Mouse (Mus musculus): Measurements from ENCODE around the gene 1700012B07Rik. TPM values are rescaled to one million over a fixed set of nuclear protein-coding genes. Genes with fewer than 3 reads are reported as not detected.

Gene 1700012B07Rik
- total and polyA plus RNA-seq, 3 experiments, result 0.11 TPM; not detected in 2

DNA sequence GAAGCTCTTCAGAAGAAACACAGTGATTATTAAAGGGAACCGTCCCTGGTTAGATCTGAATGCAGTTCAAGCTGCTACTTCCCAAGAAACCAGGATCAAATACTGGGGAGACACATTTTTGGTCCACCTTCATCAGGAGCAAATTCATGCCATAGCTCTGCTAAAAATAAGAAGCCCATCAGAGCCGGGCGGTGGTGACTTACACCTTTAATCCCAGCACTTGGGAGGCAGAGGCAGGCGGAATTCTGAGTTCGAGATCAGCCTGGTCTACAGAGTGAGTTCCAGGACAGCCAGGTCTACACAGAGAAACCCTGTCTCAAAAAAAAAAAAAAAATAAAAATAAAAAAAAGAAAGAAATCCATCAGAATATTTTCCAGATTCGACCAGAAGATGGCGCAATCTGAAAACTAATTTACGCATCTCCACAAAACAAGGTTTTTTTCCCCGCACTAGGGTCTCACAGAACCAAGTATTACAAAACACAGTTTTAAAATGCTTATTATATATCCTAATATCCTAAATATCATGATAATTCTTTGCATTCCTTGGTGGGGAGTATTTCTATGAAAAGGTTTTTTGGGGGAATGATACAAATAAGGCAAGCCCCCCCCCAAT lies 45.4 kb upstream of the 1700012B07Rik start:
- Histone ChIP-seq H3K4me1 (ENCODE audit: insufficient read depth, low read depth, low read length) (no peaks in the 10 kb centered on the region), H3K9me3 (replicated peaks) (peaks cover 52% of the 10 kb centered on the region), H3K27me3 (ENCODE audit: insufficient read depth, low read length) (no peaks in the 10 kb centered on the region), H3K4me3 (ENCODE audit: low read depth, low read length) (no peak overlapping the region), H3K36me3 (replicated peaks) (no peaks in the 10 kb centered on the region)
- no peak for ATAC-seq (ENCODE audit: extremely low read depth, insufficient number of reproducible peaks, low FRiP score, poor library complexity, severe bottlenecking)
- TF ChIP-seq CTCF (IDR thresholded peaks at IDR 0.05; ENCODE audit: low read depth, low read length) (no peak), GATA1 (IDR thresholded peaks at IDR 0.05; ENCODE audit: borderline replicate concordance, low read length) (no peak), TAL1 (conservative IDR thresholded peaks at IDR 0.05; ENCODE audit: low read depth, low read length) (no peak), POLR2AphosphoS5 (IDR thresholded peaks at IDR 0.05; ENCODE audit: insufficient replicate concordance, low read depth, low read length) (no peak), GATA2 (IDR thresholded peaks at IDR 0.05; ENCODE audit: borderline replicate concordance, low read depth, low read length) (no peak)
- DNase-seq (ENCODE audit: low spot score), result no peak

DNA sequence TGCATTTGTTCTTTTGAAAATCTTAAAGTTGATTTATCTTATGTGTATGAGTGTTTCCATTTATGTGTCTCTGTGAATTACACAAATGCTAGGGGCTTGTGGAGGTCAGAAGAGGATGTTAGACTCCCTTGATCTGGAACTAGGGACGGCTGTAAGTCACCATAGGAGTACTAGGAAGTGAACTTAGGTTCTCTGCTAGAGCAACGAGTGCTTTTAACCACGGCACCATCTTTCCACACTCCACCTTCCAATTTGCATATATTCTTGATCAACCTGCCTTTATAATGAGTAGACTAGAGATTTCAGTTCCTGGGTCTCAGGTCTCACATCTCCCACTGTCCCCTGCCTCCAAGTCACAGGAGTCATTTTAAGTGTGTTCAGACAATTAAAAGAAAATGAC lies 44.8 kb upstream of the 1700012B07Rik start:
- DNase-seq (ENCODE audit: low spot score), result no peak
- no peaks in the 10 kb centered on the region for H3K36me3 ChIP-seq (replicated peaks)

DNA sequence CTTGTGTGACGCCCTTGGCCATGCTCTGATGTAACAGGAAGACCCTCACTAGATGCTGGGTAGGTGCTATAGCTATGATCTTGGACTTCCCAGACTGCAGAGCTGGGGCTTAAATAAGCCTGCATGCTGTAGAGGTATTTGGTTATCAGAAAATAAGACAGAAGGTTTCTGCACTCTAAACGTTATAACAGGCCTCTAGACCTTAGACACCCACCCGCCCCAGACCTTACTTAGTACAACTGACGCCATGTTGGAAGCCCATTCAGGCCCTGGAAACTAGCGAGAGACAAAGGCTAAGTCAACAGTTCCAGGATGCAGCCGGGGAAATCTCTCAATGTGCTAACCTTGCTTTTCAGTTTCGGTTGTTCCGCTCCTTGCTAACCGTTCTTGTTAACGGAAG lies 44.2 kb upstream of the 1700012B07Rik start:
- ATAC-seq (ENCODE audit: extremely low read depth, insufficient number of reproducible peaks, low FRiP score, poor library complexity, severe bottlenecking) (no peak), DNase-seq (ENCODE audit: low spot score) (no peak)
- H3K9me3 ChIP-seq (replicated peaks), result peaks cover 44% of the 10 kb centered on the region

More for the DNA sequence above, 44.8 kb upstream of the 1700012B07Rik start:
- no peak overlapping the region for H3K4me3 ChIP-seq (ENCODE audit: low read depth, low read length)
- no peak for TF ChIP-seq TAL1 (conservative IDR thresholded peaks at IDR 0.05; ENCODE audit: low read depth, low read length)
- no peak for TF ChIP-seq GATA2 (IDR thresholded peaks at IDR 0.05; ENCODE audit: borderline replicate concordance, low read depth, low read length)
- TF ChIP-seq CTCF (IDR thresholded peaks at IDR 0.05; ENCODE audit: low read depth, low read length), result no peak
- TF ChIP-seq POLR2AphosphoS5 (IDR thresholded peaks at IDR 0.05; ENCODE audit: insufficient replicate concordance, low read depth, low read length), result no peak
- TF ChIP-seq GATA1 (IDR thresholded peaks at IDR 0.05; ENCODE audit: borderline replicate concordance, low read length), result no peak
- H3K27me3 ChIP-seq (ENCODE audit: insufficient read depth, low read length), result no peaks in the 10 kb centered on the region
- no peaks in the 10 kb centered on the region for H3K4me1 ChIP-seq (ENCODE audit: insufficient read depth, low read depth, low read length)
- H3K9me3 ChIP-seq (replicated peaks), result peaks cover 46% of the 10 kb centered on the region
- no peak for ATAC-seq (ENCODE audit: extremely low read depth, insufficient number of reproducible peaks, low FRiP score, poor library complexity, severe bottlenecking)

DNA sequence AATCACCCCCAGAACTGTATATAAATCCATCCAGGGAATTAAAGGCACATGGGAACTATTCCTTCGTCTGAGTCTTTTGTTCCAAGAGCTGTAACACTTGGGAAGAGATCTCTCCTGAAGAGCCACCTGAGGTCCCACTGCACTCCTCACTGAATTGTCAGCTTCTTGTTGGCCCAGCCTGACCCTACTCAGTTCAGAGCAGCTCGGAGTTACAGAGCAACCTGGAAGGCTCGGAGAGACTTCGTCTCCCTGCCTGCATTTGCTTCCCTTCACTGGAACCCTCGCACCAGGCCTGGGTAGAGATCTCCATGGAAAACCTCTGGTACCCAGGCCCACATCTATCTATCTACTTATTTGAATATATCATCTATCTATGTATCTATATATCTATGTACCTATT lies 40.0 kb upstream of the 1700012B07Rik start:
- Histone ChIP-seq H3K4me3 (ENCODE audit: low read depth, low read length) (no peak overlapping the region), H3K27me3 (ENCODE audit: insufficient read depth, low read length) (no peaks in the 10 kb centered on the region), H3K9me3 (replicated peaks) (peaks cover 47% of the 10 kb centered on the region), H3K36me3 (replicated peaks) (no peaks in the 10 kb centered on the region), H3K4me1 (ENCODE audit: insufficient read depth, low read depth, low read length) (no peaks in the 10 kb centered on the region)
- no peak for ATAC-seq (ENCODE audit: extremely low read depth, insufficient number of reproducible peaks, low FRiP score, poor library complexity, severe bottlenecking)
- DNase-seq (ENCODE audit: low spot score), result no peak
- TF ChIP-seq CTCF (IDR thresholded peaks at IDR 0.05; ENCODE audit: low read depth, low read length) (no peak), TAL1 (conservative IDR thresholded peaks at IDR 0.05; ENCODE audit: low read depth, low read length) (no peak), GATA2 (IDR thresholded peaks at IDR 0.05; ENCODE audit: borderline replicate concordance, low read depth, low read length) (no peak), POLR2AphosphoS5 (IDR thresholded peaks at IDR 0.05; ENCODE audit: insufficient replicate concordance, low read depth, low read length) (no peak), GATA1 (IDR thresholded peaks at IDR 0.05; ENCODE audit: borderline replicate concordance, low read length) (no peak)

More for the DNA sequence above, 44.2 kb upstream of the 1700012B07Rik start:
- Histone ChIP-seq H3K4me3 (ENCODE audit: low read depth, low read length) (no peak overlapping the region), H3K36me3 (replicated peaks) (no peaks in the 10 kb centered on the region), H3K27me3 (ENCODE audit: insufficient read depth, low read length) (no peaks in the 10 kb centered on the region), H3K4me1 (ENCODE audit: insufficient read depth, low read depth, low read length) (no peaks in the 10 kb centered on the region)
- no peak for TF ChIP-seq CTCF (IDR thresholded peaks at IDR 0.05; ENCODE audit: low read depth, low read length)
- no peak for TF ChIP-seq TAL1 (conservative IDR thresholded peaks at IDR 0.05; ENCODE audit: low read depth, low read length)
- no peak for TF ChIP-seq GATA2 (IDR thresholded peaks at IDR 0.05; ENCODE audit: borderline replicate concordance, low read depth, low read length)
- TF ChIP-seq POLR2AphosphoS5 (IDR thresholded peaks at IDR 0.05; ENCODE audit: insufficient replicate concordance, low read depth, low read length), result no peak
- TF ChIP-seq GATA1 (IDR thresholded peaks at IDR 0.05; ENCODE audit: borderline replicate concordance, low read length), result no peak

DNA sequence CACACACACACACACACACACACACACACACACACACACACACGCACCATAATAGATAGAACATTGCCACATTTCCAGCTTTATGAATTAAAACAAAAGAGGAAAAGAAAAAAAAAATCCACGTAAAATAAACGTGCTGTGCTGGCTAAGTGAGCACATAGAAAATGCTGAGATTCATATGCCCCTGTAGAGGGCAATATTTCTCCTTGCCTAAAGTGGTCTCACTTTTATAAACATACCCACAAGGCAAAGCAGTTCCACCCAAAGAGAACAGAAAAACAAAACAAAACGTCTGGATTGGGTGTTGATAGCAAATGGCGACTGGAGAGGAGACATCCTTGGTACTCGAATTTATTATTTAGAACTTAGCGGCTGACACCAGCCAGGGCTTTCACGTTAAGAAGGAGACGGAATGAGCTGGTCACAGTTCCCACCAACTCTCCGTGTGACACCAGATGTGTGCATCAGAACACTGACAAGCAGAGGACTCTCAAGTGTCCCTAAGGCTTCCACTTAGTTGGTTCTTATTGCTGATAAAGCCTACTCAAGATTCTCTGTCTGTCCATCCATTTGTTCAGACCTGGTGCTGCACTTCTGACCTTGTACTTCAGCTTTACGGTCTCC lies 38.8 kb upstream of the 1700012B07Rik start:
- Histone ChIP-seq H3K36me3 (replicated peaks) (no peaks in the 10 kb centered on the region), H3K9me3 (replicated peaks) (peaks cover 38% of the 10 kb centered on the region), H3K4me1 (ENCODE audit: insufficient read depth, low read depth, low read length) (no peaks in the 10 kb centered on the region), H3K4me3 (ENCODE audit: low read depth, low read length) (no peak overlapping the region), H3K27me3 (ENCODE audit: insufficient read depth, low read length) (no peaks in the 10 kb centered on the region)
- ATAC-seq (ENCODE audit: extremely low read depth, insufficient number of reproducible peaks, low FRiP score, poor library complexity, severe bottlenecking), result no peak
- DNase-seq (ENCODE audit: low spot score), result no peak
- TF ChIP-seq POLR2AphosphoS5 (IDR thresholded peaks at IDR 0.05; ENCODE audit: insufficient replicate concordance, low read depth, low read length) (no peak), GATA1 (IDR thresholded peaks at IDR 0.05; ENCODE audit: borderline replicate concordance, low read length) (no peak), TAL1 (conservative IDR thresholded peaks at IDR 0.05; ENCODE audit: low read depth, low read length) (no peak), CTCF (IDR thresholded peaks at IDR 0.05; ENCODE audit: low read depth, low read length) (no peak), GATA2 (IDR thresholded peaks at IDR 0.05; ENCODE audit: borderline replicate concordance, low read depth, low read length) (no peak)

DNA sequence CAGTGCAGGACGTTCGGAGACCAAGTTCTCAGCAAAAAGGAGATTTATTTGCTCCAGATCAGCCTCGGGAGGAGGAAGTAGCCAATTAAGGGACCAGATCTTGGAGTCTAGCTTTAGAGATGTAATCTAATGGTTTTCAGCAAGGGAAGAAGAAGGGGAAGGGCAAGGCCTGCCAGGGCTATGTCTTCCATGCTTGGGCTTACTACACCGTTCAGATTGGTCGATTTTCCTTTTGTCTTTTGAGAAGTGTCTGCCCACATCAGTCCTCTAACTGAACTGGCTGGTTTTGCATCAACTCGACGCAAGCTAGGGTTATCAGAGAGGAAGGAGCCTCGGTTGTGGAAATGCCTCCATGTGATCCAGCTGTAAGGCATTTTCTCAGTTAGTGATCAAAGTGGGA lies 37.7 kb upstream of the 1700012B07Rik start:
- H3K36me3 ChIP-seq (replicated peaks), result no peaks in the 10 kb centered on the region
- ATAC-seq (ENCODE audit: extremely low read depth, insufficient number of reproducible peaks, low FRiP score, poor library complexity, severe bottlenecking) (no peak), DNase-seq (ENCODE audit: low spot score) (no peak)
- H3K27me3 ChIP-seq (ENCODE audit: insufficient read depth, low read length), result no peaks in the 10 kb centered on the region
- H3K4me3 ChIP-seq (ENCODE audit: low read depth, low read length), result no peak overlapping the region
- no peaks in the 10 kb centered on the region for H3K4me1 ChIP-seq (ENCODE audit: insufficient read depth, low read depth, low read length)
- peaks cover 38% of the 10 kb centered on the region for H3K9me3 ChIP-seq (replicated peaks)
- no peak for TF ChIP-seq POLR2AphosphoS5 (IDR thresholded peaks at IDR 0.05; ENCODE audit: insufficient replicate concordance, low read depth, low read length)
- no peak for TF ChIP-seq GATA1 (IDR thresholded peaks at IDR 0.05; ENCODE audit: borderline replicate concordance, low read length)
- TF ChIP-seq GATA2 (IDR thresholded peaks at IDR 0.05; ENCODE audit: borderline replicate concordance, low read depth, low read length), result no peak
- TF ChIP-seq TAL1 (conservative IDR thresholded peaks at IDR 0.05; ENCODE audit: low read depth, low read length), result no peak
- no peak for TF ChIP-seq CTCF (IDR thresholded peaks at IDR 0.05; ENCODE audit: low read depth, low read length)

Data from G1E (cell line).